In the genomic region with DNA sequence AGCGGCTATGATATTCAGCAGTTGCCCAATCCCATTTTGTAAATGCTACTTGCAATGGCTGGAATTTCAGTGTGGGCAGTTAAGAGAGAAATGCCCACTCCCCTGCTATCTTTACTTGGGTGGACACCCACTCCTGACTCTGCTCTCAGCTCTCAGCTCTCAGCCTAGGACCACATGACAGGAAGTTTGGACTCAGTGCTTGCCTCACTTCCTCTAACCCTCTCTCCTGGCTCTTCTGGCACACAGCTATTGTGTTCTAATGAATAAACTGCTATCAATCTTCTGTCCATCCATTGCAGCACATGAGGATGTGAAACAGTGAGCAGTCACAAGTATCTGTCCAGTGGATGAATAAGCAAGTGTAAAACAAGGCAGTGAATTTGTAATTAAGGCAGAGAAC, we compare ENCODE assay signal across 1 mouse cellular context.
TF ChIP-seq lines count a peak whose summit lies in the region.

No protein-coding gene starts in this region.

TF ChIP-seq in CH12.LX, 34 proteins besides CTCF, POLR2A, EP300 and RAD21 (continued from another document):
- TF ChIP-seq HCFC1 (IDR thresholded peaks at IDR 0.05; ENCODE audit: low read depth, low read length) = no peak
TF ChIP-seq in CH12.LX: peak in this region for 1.
